Comparison of ENCODE assay signal across 19 mouse cellular contexts in genomic region chr10:10818061-10818460, GRCm38 (mm10).
A peak's percentile ranks its signal among the peaks of the same experiment; 100 is the strongest.
DNase-seq lines count a peak whose midpoint lies in the region; ATAC-seq and TF ChIP-seq lines count a peak whose summit lies in the region.
"Had no signal": no experiment of that assay in that cellular context is flagged by ENCODE, and none has a peak within 500 bp of the region (broad histone marks: within the 10 kb centered on the region; RNA-seq: fewer than 3 reads in every experiment).

No protein-coding gene starts in this region.

- 66% methylated on average over 2 of the region's 2 CpGs for WGBS in lung, embryonic 14.5 days
- 76% methylated on average over 2 of the region's 2 CpGs for WGBS in lung, adult 2 months
- 93% methylated on average over 2 of the region's 2 CpGs for WGBS in midbrain, embryonic 15.5 days

- no peak overlapping the region for H3K9ac ChIP-seq in lung, embryonic 14.5 days
- H3K9ac ChIP-seq in midbrain, embryonic 15.5 days = no peak overlapping the region
- H3K9ac ChIP-seq: embryonic facial prominence, embryonic 13.5 days; heart, embryonic 12.5 days; hindbrain, embryonic 15.5 days had no signal

- no peak for ATAC-seq in lung, embryonic 14.5 days (ENCODE audit: insufficient read depth)
- no peak for ATAC-seq in midbrain, embryonic 15.5 days (replicated peaks)
- ATAC-seq: forebrain, embryonic 14.5 days had no signal

- no peak overlapping the region for H3K4me2 ChIP-seq in lung, embryonic 14.5 days
- no peak overlapping the region for H3K4me2 ChIP-seq in midbrain, embryonic 15.5 days
- H3K4me2 ChIP-seq: embryonic facial prominence, embryonic 13.5 days; heart, embryonic 12.5 days; hindbrain, embryonic 15.5 days had no signal

- no peaks in the 10 kb centered on the region for H3K36me3 ChIP-seq in lung, embryonic 14.5 days (ENCODE audit: insufficient read depth)
- H3K36me3 ChIP-seq in midbrain, embryonic 15.5 days (replicated peaks) = no peaks in the 10 kb centered on the region
- H3K36me3 ChIP-seq: embryonic facial prominence, embryonic 13.5 days; forebrain, embryonic 10.5 days; heart, embryonic 12.5 days; hindbrain, embryonic 10.5 days; hindbrain, embryonic 15.5 days had no signal

- H3K4me3 ChIP-seq in lung, embryonic 14.5 days (ENCODE audit: low read depth, low read length) = no peak overlapping the region
- no peak overlapping the region for H3K4me3 ChIP-seq in lung, adult 2 months (replicated peaks; ENCODE audit: extremely low read depth, low read depth, low read length)
- H3K4me3 ChIP-seq in midbrain, embryonic 15.5 days = no peak overlapping the region
- H3K4me3 ChIP-seq: embryonic facial prominence, embryonic 13.5 days; forebrain, embryonic 10.5 days; gastrocnemius, adult 2 months; heart, embryonic 12.5 days; hindbrain, embryonic 10.5 days; hindbrain, embryonic 15.5 days had no signal

- H3K4me1 ChIP-seq in lung, embryonic 14.5 days (ENCODE audit: insufficient read depth) = 0 out of 2 replicates have a peak, but pooled peaks cover under 1% of the 10 kb centered on the region
- H3K4me1 ChIP-seq in lung, adult 2 months (ENCODE audit: control insufficient read depth, insufficient read depth, low read length) = no peaks in the 10 kb centered on the region
- H3K4me1 ChIP-seq in midbrain, embryonic 15.5 days = no peaks in the 10 kb centered on the region
- H3K4me1 ChIP-seq: embryonic facial prominence, embryonic 13.5 days; forebrain, embryonic 10.5 days; heart, embryonic 12.5 days; hindbrain, embryonic 10.5 days; hindbrain, embryonic 15.5 days had no signal

- no peak overlapping the region for H3K27ac ChIP-seq in lung, embryonic 14.5 days (ENCODE audit: low read depth)
- H3K27ac ChIP-seq in midbrain, embryonic 15.5 days = no peak overlapping the region
- H3K27ac ChIP-seq: embryonic facial prominence, embryonic 13.5 days; forebrain, embryonic 10.5 days; gastrocnemius, adult 2 months; hindbrain, embryonic 10.5 days; hindbrain, embryonic 15.5 days had no signal

- DNase-seq in lung, embryonic 14.5 days = peak; percentile 13
- no peak for DNase-seq in lung, postnatal 10 days
- peak; percentile 16 for DNase-seq in lung, postnatal 36 days
- DNase-seq in lung, adult 2 months = no peak
- DNase-seq in fibroblast of lung, adult 2 months (ENCODE audit: low read depth) = peak; percentile 65
- DNase-seq in layer of hippocampus, adult 11-12 months (ENCODE audit: low spot score) = no peak
- DNase-seq: adrenal gland, postnatal 14 days; cerebellum, adult 11-12 months; cerebellum, adult 9-10 months; cerebellum, postnatal 25 days; gastrocnemius, adult 2 months; gastrocnemius, postnatal 25 days had no signal

- TF ChIP-seq POLR2A in lung, adult 2 months (IDR thresholded peaks at IDR 0.05; ENCODE audit: borderline replicate concordance, extremely low read depth, low read depth, low read length) = no peak

- H3K9me3 ChIP-seq in lung, embryonic 14.5 days (ENCODE audit: low read depth, low read length) = no peaks in the 10 kb centered on the region
- no peaks in the 10 kb centered on the region for H3K9me3 ChIP-seq in midbrain, embryonic 15.5 days
- H3K9me3 ChIP-seq: embryonic facial prominence, embryonic 13.5 days; forebrain, embryonic 10.5 days; heart, embryonic 12.5 days; hindbrain, embryonic 10.5 days; hindbrain, embryonic 15.5 days had no signal

- H3K27me3 ChIP-seq in lung, embryonic 14.5 days (ENCODE audit: insufficient read depth, low read length) = no peaks in the 10 kb centered on the region
- no peaks in the 10 kb centered on the region for H3K27me3 ChIP-seq in midbrain, embryonic 15.5 days (replicated peaks)
- H3K27me3 ChIP-seq: embryonic facial prominence, embryonic 13.5 days; heart, embryonic 12.5 days; hindbrain, embryonic 15.5 days had no signal

- TF ChIP-seq CTCF in lung, embryonic 14.5 days (IDR thresholded peaks at IDR 0.05; ENCODE audit: low read depth) = no peak
- TF ChIP-seq CTCF in lung, adult 2 months (IDR thresholded peaks at IDR 0.05; ENCODE audit: insufficient read depth, low read length) = no peak

Comparison
In these comparisons a context has a peak if more than half of its experiments do, and no peak if none do; other contexts are left out.
1. DNase-seq: peak in lung, embryonic 14.5 days (single experiment), lung, postnatal 36 days (single experiment) and fibroblast of lung, adult 2 months (single experiment); none in lung, postnatal 10 days (single experiment), lung, adult 2 months (single experiment) and layer of hippocampus, adult 11-12 months (single experiment).